Mouse (Mus musculus) intestine, embryonic 14.5 days (tissue): ENCODE measurements around the gene Med12. TPM values are rescaled to one million over a fixed set of nuclear protein-coding genes. Genes with fewer than 3 reads are reported as not detected.

ENCODE experiments used
- ATAC-seq: fragments of 200-750 bp; cut with Nextera tagmentation; replicated peaks from 2 replicates; pipeline ENCODE4 v1.8.0; 2017; ENCODE audit warnings: low read depth, moderate number of reproducible peaks, moderate TSS enrichment, moderate library complexity; ENCODE audit not compliant: low FRiP score, low TSS enrichment
- DNase-seq: peaks from one replicate; pipeline ENCODE4 v3.0.0-alpha.2; 2018; ENCODE audit warnings: low spot score
- H3K27ac ChIP-seq: fragments of 300-500 bp; sonication (generic); 2 replicates; pipeline ENCODE4 v1.5.1; 2014; ENCODE audit warnings: low read depth, mild to moderate bottlenecking, control low read depth
- H3K27me3 ChIP-seq: fragments of 300-500 bp; sonication (generic); replicated peaks from 2 replicates; pipeline ENCODE4 v1.6.1; 2014; ENCODE audit warnings: low read length, control low read depth; ENCODE audit not compliant: control insufficient read depth, insufficient read depth
- H3K36me3 ChIP-seq: fragments of 300-500 bp; sonication (generic); 2 replicates; pipeline ENCODE4 v1.6.1; 2014; ENCODE audit warnings: low read length, control low read depth; ENCODE audit not compliant: control insufficient read depth, insufficient read depth
- H3K4me1 ChIP-seq: fragments of 300-500 bp; sonication (generic); replicated peaks from 2 replicates; pipeline ENCODE4 v1.6.1; 2014; ENCODE audit warnings: low read length, control low read depth, mixed read lengths; ENCODE audit not compliant: control insufficient read depth, insufficient read depth
- H3K4me2 ChIP-seq: fragments of 300-500 bp; sonication (generic); 2 replicates; pipeline ENCODE4 v1.6.1; 2014; ENCODE audit warnings: low read length
- H3K4me3 ChIP-seq: fragments of 300-500 bp; sonication (generic); 2 replicates; pipeline ENCODE4 v1.5.1; 2014; ENCODE audit warnings: low read depth, low read length, control low read depth, mixed read lengths
- H3K9ac ChIP-seq: fragments of 300-500 bp; sonication (generic); 2 replicates; pipeline ENCODE4 v1.6.1; 2014; ENCODE audit warnings: mild to moderate bottlenecking, low read length
- H3K9me3 ChIP-seq: fragments of 300-500 bp; sonication (generic); 2 replicates; pipeline ENCODE4 v1.6.1; 2016; ENCODE audit warnings: low read length, control low read depth; ENCODE audit not compliant: control insufficient read depth
- WGBS: fragments of 180-500 bp; shearing (Covaris S2); extraction: QIAGEN DNeasy Blood & Tissue Kit; methylation state at CpG from one replicate; pipeline ENCODE4 v1.1.7; 2014; 5-methylcytosine and 5-hydroxymethylcytosine counted together
- polyA plus RNA-seq: library from polyadenylated mRNA; unstranded; fragments of >200 nt; fragmentation: Nextera tagmentation; extraction: Ambion mirVana; gene quantifications from 2 replicates; pipeline ENCODE4 v1.2.1, GENCODE M21; 2014

Med12 gene
- polyA plus RNA-seq, 1 experiment from 2014 or later = 38.5 TPM

GRCm38 (mm10) chrX:101288432-101288831 is 14.6 kb downstream of the Med12 start:
- Histone ChIP-seq H3K9me3 (no peaks in the 10 kb centered on the region), H3K27ac (no peak overlapping the region), H3K4me1 (no peaks in the 10 kb centered on the region), H3K36me3 (peaks cover 80% of the 10 kb centered on the region), H3K9ac (no peak overlapping the region), H3K4me3 (no peak overlapping the region), H3K27me3 (0 out of 2 replicates have a peak, but pooled peaks cover 3% of the 10 kb centered on the region), H3K4me2 (no peak overlapping the region)
- ATAC-seq (no peak), DNase-seq (no peak)
- WGBS = 93% methylated on average over 6 of the region's 6 CpGs

GRCm38 (mm10) chrX:101289037-101289436 is 15.2 kb downstream of the Med12 start:
- no peak for ATAC-seq
- 0 out of 2 replicates have a peak, but pooled peaks cover 3% of the 10 kb centered on the region for H3K27me3 ChIP-seq
- H3K9ac ChIP-seq = no peak overlapping the region
- no peak overlapping the region for H3K4me3 ChIP-seq
- no peaks in the 10 kb centered on the region for H3K4me1 ChIP-seq
- DNase-seq = no peak
- no peak overlapping the region for H3K27ac ChIP-seq
- 94% methylated on average over 7 of the region's 7 CpGs for WGBS
- H3K36me3 ChIP-seq = peaks cover 80% of the 10 kb centered on the region
- H3K9me3 ChIP-seq = no peaks in the 10 kb centered on the region
- H3K4me2 ChIP-seq = no peak overlapping the region

DNA sequence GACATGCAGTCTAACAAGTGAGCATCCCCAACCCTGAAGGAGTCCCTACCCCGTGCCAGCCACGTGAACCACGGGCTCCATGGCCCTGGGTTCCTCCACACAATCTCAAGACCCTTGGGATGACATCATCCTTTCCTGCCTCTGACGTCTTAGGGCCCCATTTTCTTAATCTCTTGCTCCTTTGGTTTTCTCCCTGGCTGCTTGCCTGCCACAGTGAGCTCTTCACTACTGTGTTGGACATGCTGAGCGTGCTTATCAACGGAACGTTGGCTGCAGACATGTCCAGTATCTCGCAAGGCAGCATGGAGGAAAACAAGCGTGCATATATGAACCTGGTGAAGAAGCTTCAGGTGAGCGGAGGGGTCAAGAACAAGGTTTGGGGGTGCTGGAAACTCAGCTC is 16.3 kb downstream of the Med12 start:
- Histone ChIP-seq H3K4me1 (no peaks in the 10 kb centered on the region), H3K27ac (no peak overlapping the region), H3K4me3 (no peak overlapping the region), H3K9me3 (no peaks in the 10 kb centered on the region), H3K9ac (no peak overlapping the region), H3K27me3 (no peaks in the 10 kb centered on the region), H3K36me3 (peaks cover 79% of the 10 kb centered on the region), H3K4me2 (no peak overlapping the region)
- WGBS = 91% methylated on average over 10 of the region's 10 CpGs
- no peak for ATAC-seq
- no peak for DNase-seq

GRCm38 (mm10) chrX:101299055-101299454 is 25.2 kb downstream of the Med12 start, which contains the start of gene Nlgn3:
Nlgn3 (plus strand) TSS chrX:101299168.
- H3K9ac ChIP-seq = no peak within 1 kb of the TSS

DNA sequence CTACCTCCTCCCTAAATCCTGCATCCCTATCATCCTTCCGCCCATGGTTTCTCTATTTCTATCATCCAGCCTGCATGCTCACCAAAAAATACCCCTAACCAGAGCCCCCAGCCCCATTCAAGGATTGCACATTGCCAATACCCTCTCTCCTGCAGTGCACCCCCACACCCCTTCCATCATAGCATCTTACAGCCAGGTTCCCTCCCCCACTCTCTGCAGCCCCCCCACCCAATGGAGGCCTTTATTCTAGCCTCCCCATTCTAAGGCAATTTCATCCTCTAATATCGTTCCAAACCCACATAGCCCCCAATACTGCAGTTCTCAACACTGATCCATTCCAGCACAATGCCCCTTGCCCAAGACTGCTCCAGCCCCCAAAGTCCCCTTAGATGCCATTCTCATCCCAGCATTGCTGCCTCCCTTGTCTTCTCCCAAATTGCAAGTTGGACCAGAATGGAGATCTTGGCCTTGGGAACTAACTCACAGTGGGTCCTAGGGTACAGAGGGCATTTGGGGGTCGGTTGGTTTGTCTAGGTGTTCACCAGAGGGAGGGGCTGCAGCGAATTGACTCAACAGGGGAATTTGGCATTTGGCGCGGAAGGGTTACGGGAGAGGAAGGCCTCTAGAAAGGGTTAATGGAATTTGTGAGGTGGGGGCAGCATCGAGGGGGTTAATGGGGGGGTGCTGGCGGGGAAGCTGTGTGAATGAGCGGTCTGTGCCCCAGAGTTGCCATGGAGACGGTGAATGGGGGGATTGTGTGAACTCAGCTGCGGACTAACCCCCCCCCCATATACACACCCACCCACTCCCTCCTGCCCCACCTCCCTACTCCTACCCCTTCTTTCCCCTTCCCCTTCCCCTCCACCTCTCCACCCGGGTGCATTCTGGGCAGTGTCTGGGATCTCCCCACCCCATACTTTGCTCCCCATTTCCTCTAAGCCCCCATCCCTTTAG is 25.9 kb downstream of the Med12 start:
- Histone ChIP-seq H3K9ac (no peak overlapping the region), H3K4me3 (peak overlapping the region; percentile 26), H3K4me1 (no peaks in the 10 kb centered on the region), H3K27ac (no peak overlapping the region), H3K4me2 (peak overlapping the region; percentile 47), H3K36me3 (peaks cover 9% of the 10 kb centered on the region), H3K27me3 (no peaks in the 10 kb centered on the region), H3K9me3 (no peaks in the 10 kb centered on the region)
- WGBS = 16% methylated on average over 12 of the region's 13 CpGs
- ATAC-seq (peak; percentile 44), DNase-seq (no peak)

More at GRCm38 (mm10) chrX:101299055-101299454, 25.2 kb downstream of the Med12 start, which contains the start of gene Nlgn3:
- Histone ChIP-seq H3K27ac (no peak within 1 kb of the TSS), H3K4me3 (peak within 1 kb of the TSS; percentile 26), H3K9me3 (no peaks in the 10 kb centered on the region), H3K4me1 (no peaks in the 10 kb centered on the region), H3K4me2 (peak within 1 kb of the TSS; percentile 47), H3K27me3 (no peaks in the 10 kb centered on the region), H3K36me3 (peaks cover 15% of the 10 kb centered on the region)
- DNase-seq (peak; percentile 53), ATAC-seq (no peak; the same call in 1 of the 2 replicates)
- WGBS = 20% methylated on average over 22 of the region's 24 CpGs

- ATAC-seq (no peak), DNase-seq (no peak)
- no peak overlapping the region for H3K9ac ChIP-seq
- peak overlapping the region; percentile 47 for H3K4me2 ChIP-seq
- H3K9me3 ChIP-seq = no peaks in the 10 kb centered on the region
- WGBS = 30% methylated on average over 12 of the region's 13 CpGs
- 0 out of 2 replicates have a peak, but pooled peaks cover 4% of the 10 kb centered on the region for H3K36me3 ChIP-seq
- no peaks in the 10 kb centered on the region for H3K4me1 ChIP-seq
- no peak overlapping the region for H3K27ac ChIP-seq
- peak overlapping the region; percentile 26 for H3K4me3 ChIP-seq
- no peaks in the 10 kb centered on the region for H3K27me3 ChIP-seq
Measured at GRCm38 (mm10) chrX:101300427-101301030, 26.7 kb downstream of the Med12 start.

GRCm38 (mm10) chrX:101301654-101302053 is 27.8 kb downstream of the Med12 start:
- H3K4me2 ChIP-seq = no peak overlapping the region
- no peak for ATAC-seq
- no peaks in the 10 kb centered on the region for H3K4me1 ChIP-seq
- no peak overlapping the region for H3K27ac ChIP-seq
- 76% methylated on average over 9 of the region's 9 CpGs for WGBS
- H3K36me3 ChIP-seq = 0 out of 2 replicates have a peak, but pooled peaks cover 4% of the 10 kb centered on the region
- no peaks in the 10 kb centered on the region for H3K9me3 ChIP-seq
- H3K27me3 ChIP-seq = no peaks in the 10 kb centered on the region
- H3K9ac ChIP-seq = no peak overlapping the region
- DNase-seq = no peak
- H3K4me3 ChIP-seq = no peak overlapping the region

- DNase-seq = no peak
- ATAC-seq = no peak
Measured at GRCm38 (mm10) chrX:101304646-101305045, 30.8 kb downstream of the Med12 start.

More at GRCm38 (mm10) chrX:101304646-101305045, 30.8 kb downstream of the Med12 start:
- no peak overlapping the region for H3K9ac ChIP-seq
- no peak overlapping the region for H3K4me2 ChIP-seq
- no peaks in the 10 kb centered on the region for H3K27me3 ChIP-seq
- no peak overlapping the region for H3K4me3 ChIP-seq
- no peaks in the 10 kb centered on the region for H3K4me1 ChIP-seq
- H3K9me3 ChIP-seq = no peaks in the 10 kb centered on the region
- H3K27ac ChIP-seq = no peak overlapping the region
- no peaks in the 10 kb centered on the region for H3K36me3 ChIP-seq
- 64% methylated on average over 2 of the region's 2 CpGs for WGBS
